Mouse (Mus musculus): Measurements from ENCODE around the gene Gm28048.
A peak's percentile ranks its signal among the peaks of the same experiment; 100 is the strongest.

Gm28048 gene

DNA sequence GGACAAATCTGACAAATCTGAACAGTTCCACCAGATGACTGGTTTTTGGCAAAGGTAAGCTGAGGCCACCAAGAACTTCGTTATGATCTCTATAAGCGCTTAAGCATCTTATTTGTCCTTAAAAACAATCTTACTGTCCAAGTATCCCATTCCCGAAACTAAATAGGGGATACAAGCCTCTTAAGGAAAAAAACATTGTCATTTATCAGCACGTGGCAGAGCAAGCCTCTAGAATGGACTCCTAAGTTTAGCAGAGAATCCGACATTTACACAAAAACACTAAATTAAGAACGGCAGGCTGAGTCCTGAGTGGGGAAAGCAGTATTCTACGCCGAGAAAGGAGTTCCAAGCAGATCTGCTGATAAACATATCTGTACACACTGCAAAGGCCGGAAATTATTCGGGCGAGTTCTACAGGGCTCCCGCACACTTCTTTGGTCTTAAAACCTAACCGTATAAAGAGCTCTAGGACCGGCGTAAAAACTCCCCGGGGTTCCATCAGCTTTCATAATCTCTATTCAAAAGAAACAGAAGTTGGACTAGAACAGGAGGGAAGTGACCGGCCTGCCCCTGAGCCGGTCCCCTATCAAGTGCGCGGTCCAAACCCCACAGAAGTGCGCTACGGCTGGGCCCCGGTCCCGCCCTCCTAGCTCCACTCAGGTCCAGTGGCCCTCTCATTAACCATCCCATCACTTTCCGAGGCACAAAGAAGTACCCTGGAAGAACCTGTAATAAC lies 124.0 kb downstream of the Gm28048 start:
- DNase-seq = peak; percentile 58

DNA sequence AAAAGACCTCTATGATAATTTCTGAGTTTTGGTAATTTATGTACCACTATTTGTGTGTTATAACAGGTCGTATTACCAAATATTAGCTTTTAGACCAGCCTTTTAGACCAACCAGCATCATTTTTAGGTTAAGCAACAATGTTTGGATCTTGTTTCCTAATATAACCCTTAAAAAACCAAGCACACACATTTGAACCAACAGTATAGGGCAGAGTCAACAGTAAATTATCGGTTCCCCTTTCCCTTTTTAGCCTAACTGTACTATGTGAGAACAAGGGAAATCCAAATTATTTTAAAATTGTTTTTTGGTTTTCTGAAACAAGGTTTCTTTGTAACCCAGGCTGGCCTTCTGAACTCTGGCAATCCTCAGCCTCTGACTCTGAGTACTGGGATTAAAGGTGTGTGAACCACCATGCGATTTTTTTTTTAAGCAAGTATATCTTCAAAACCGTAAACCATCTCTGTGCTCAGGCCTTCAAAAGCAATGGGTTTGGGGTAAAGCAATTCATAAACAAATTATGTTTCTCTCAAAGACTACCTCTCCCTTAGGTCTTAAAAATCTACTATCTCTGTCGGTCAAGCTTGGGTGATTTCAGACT lies 124.7 kb downstream of the Gm28048 start:
- DNase-seq = no peak

DNA sequence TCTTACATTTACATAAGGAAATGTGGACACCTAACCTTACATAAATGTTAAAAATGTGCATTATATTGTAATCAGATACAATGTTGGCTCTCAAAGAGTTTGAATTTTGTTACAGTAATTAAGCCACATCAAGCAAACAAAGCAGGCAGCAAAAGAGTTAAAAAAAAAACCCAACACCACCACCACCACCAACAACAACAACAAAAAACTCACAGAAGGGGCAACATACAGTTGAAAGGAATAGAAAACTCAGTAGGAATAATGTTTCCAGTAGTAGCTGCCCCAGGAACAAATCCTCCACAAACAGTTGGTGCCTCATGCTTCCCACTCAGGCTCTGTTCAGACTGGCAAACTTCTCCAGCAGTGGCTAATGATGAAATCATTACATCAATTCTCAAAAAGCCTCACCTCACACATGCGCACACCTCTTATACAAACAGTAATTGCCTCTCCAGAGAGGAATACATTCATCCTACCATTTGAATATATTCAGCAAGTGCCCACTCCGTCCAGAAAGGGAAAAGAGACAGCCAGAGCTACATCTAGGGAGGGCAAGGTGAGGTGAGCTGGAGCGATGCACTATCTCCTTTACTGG lies 125.4 kb downstream of the Gm28048 start:
- DNase-seq = no peak

DNA sequence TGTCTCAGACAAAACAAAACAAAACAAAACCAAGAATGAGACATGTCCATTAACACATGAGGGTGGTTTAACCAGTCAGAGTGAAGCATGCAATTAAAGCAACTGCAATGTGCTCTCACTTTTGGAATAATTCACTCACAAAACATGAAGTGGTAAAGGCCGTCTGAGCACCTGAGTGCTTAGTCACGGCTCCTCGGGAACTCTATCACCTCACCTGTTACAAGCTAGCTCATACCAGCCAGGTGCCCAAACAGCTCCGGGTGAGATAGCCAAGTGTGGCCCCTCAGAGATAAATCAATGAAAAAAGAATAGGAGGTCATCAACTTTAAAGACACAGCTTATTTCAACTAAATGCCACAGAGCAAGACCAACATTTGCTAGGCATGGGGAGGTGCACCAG lies 127.3 kb downstream of the Gm28048 start:
- no peak for DNase-seq

DNA sequence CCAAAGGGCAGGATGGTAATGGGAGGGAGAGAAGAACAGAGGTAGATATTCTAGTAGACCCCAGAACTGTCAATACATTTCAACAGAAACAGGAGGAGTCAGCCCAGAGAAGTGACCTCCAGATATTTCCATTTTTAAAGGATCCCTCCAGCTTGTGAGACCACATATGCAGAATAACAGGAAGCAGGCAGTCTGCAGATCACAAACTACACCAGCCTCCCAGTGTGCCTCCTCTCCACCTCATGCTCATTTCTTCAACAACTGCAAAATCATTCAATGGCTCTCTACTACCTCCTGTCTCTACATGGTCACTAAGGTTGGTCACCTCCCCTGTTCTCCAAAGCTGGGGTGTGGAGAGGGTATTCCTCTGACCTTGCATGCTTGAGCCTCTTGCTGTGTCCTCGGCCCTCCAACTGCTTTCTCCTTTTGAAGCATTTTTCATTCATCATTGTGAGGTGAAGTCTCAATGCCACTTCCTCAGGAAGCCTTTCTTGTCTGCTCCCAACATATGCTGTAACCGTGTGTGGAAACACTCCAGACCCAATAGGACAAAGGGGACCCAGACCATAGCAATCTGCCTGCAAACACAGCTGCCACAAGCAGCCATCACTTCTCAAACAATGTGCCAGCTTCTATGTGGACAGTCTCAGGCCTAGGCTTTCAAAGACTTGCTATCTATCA lies 128.3 kb downstream of the Gm28048 start:
- no peak for DNase-seq

DNA sequence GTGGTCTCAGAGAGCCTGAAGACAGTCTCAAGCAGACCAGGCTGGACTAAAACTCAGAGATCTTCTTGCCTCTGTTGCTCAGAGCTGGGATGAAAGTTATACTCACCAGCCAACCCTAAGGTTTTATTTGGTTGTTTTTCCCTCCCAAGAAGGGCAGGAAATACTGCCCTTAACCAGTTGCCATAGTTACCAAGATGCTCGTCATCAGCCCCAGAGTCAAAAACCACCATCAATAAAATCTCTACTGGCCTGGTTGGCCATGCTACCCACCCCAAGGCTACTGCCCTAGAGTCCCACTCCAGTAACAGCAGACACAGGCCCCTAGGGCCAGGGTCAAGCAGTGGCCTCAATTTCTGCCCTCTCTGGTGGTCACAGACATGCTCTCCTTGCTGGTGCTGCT lies 129.4 kb downstream of the Gm28048 start:
- no peak for DNase-seq

DNA sequence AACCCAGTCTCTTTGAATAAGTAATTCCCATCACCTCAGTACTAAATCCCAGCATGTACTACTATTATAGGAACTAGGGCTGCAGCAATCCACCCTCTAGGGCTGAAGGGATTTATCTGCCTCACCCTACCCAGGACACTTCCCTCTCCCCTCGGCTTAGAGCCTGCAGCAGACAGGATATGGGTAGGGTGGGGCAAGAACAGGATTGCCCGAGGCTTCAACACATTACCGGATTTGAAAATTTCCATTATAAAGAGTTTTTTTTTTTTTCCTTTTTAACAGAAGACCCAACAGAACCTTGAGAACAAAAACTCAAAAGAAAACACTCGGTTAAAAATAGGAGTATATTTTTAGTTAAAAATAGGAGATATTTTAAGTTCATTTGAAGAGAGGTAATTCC lies 130.5 kb downstream of the Gm28048 start:
- no peak for DNase-seq

DNA sequence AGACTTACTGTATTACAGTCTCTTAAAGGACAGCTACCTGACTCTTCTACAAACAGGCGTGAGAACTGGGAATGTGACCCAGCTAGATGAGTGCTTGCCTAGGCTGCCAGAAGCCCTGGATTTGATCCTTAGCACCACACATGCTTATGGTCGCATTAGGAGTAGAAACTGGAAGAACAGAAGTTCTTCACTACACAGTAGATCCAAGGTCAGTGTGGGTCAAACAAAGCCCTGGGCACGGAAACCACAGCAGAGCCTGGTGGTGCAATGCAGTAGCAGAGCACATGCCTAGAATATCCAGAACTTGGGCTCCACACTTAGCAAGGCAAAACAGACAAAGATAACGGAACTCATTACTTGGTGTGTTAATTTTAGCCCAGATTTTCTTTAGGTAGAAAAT lies 131.8 kb downstream of the Gm28048 start:
- DNase-seq = peak; percentile 55

DNA sequence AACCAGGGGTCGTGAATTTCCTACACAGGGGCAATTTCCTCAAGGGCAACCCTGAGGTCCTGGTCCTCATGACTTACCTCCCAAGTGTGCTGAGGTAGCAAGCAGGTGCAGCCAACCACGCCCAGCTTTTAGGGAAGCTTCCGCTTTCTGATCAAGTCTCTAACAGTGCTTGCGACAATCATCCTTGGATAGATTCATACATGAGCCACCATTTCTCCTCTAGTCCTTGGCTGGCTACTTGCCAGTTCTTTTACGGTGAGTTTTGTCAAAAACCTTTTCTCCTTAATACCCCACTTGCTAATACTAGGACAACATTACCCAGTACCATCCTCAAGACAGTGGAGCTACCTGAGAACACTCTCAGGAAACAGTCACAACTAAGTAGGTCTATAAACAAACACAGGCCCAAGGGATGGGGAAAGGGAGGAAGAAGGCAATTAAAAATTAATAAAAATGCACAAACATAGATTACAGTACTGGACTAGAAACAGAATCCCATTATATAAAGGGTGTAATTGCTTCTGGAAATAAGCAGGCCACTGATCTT lies 133.2 kb downstream of the Gm28048 start:
- no peak for DNase-seq

DNA sequence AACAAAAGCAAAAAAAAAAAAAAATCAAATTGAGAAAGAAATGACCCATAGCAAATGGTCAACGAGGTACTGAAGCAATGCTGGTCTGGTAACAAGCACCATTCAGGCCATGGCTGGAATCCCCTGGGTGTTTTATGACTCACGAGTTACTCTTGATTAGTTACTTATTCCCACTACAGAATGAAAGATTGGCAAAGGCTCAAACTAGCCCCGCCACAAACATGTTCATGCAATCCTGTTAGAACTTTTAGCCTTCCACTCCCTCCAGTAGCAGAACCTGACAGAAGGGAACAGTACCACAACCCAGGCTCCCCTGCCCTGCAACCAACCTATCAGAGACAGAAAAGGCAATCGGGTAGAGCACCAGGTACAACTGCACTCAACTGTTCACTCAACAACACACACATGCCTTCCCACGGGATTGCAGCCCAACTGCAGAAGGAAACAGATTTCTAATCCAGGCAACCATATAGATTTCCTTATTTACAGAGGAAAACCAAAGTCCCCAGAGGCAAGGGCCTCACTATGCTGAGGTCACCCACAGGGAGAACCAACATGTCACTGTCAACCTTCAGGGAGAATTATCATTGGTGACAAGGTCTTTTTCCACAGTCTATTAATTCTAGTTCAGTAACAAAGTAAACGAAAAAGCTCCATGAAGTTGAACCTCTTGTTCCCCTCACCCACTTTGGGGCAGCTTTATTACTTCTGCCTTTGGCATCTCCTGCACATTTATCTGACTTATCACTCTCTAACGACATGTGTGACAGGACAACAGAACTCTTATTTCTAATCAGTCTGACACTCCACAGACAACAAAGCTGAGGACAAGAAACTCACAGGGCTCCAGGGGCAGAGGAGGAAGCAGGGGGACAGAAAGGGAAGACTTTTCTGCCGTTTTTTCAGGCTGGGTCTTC lies 133.9 kb downstream of the Gm28048 start:
- DNase-seq = peak; percentile 71

DNA sequence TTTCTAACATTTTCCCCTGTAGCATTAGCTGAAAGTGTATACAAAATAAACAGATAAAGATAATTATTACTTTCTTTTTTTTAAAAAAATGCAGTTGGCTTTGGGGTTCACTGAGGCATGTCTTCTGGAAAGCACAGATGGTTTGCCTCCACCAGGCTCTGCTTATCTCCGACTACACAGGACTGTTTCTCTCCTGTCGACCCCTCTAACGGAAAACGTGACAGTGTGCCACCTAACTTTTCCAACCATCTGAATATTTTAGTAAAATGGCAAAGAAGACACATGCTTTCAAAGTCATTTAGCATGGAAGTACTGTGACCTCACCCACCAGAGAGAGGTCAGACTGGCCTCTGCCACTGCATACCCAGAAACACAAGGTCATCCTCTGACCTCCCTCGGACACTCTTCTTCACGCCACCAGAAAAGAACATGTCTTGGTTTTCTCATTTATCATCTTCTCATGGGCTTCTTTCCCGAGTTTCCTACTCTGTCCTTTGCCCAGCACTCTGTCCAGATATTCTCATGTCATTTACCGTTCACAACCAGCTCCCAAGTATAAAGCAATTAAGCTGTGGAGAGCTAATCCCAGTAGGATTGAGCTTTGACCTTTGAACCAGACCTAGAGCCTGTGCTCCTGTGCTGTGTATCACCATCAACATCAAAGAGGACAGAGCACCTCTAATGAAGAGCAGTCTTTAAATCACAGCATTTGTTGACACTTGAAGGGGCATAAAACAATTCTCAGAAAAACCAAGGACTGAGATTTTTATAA lies 134.7 kb downstream of the Gm28048 start:
- DNase-seq = no peak

DNA sequence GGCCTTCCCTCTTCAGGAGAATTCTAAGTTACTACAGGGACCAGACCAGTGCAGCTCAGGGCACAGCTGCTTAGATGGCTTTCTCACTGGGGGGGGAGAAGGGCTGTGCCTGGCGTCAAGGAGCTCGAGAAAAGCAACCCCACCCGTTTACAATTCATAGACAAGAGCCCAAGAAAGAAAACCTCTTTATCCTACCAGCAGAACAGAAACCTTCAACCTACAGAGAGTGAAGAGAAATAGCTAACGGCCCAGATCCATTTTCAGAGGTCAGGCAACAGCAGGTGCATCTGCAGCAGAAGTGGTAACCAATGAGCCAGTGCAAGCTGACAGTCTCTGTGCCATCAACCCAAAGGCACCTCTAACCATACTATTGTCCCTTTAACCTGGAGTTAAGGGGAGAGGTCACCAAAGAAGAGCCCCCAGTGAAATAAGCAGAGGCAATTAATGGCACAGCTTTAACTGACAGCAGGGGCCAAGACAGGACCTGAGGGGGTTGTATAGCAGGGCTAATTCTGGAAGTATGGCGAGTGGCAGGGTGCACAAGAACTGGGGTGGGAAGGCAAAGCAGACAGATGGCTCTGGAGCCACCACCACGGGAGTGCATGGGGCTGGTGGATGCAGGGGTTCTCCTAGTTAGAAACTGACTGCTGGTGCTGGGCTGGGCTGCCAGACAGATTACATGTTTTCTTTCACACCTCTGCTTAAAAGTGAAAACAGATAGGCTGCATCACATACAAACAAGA lies 135.6 kb downstream of the Gm28048 start:
- DNase-seq = no peak

DNA sequence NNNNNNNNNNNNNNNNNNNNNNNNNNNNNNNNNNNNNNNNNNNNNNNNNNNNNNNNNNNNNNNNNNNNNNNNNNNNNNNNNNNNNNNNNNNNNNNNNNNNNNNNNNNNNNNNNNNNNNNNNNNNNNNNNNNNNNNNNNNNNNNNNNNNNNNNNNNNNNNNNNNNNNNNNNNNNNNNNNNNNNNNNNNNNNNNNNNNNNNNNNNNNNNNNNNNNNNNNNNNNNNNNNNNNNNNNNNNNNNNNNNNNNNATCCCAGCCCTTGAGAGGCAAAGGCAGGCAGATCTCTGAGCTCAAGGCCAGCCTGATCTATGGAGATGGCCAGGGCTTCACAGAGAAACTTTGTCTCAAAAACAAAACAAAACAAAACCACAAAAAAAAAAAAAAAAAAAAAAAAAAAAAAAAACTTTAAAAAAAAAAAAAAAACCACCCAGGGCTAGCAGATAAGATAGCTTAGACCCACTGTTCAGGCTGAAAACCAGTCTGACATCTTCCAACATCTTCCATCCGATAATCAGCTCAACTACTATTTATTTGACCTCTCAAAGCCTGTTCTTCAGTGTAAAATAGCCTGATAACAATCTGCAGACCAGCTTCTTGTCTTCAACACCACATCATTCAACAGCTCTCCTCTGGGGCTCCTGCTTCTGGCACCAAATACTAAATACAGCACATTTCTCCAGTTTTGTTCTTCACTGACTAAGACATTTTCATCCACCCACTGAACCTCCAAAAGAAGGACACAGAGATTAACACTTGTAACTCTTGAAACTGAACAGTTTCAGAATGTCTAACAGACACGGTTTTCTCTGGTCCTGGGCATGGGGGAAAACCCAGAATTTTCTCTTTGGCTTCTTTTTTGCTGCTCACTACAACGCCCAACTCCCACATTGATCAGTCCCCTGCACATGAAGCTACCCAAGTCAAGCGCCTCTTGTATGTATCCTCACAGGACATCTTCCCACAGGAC lies 136.9 kb downstream of the Gm28048 start:
- no peak for DNase-seq

DNA sequence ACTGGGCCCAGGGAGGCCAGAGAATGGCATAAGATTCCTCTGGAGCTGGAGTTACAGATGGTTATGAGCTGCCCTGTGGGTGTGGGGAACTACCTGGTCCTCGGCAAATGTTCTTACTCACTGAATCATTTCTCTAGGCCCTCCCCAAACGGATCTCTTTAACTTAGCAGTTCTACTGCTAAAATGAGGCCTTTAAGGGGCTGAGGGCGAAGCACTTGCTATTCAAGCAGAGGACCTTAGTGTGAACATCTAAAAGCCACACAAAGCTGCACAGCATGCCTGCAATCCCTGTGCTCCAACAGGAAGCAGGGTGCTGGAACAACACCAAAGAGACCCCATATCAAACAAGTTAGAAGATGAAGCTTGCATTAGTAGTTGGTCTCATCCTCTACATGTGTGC lies 142.4 kb downstream of the Gm28048 start:
- DNase-seq = no peak

DNA sequence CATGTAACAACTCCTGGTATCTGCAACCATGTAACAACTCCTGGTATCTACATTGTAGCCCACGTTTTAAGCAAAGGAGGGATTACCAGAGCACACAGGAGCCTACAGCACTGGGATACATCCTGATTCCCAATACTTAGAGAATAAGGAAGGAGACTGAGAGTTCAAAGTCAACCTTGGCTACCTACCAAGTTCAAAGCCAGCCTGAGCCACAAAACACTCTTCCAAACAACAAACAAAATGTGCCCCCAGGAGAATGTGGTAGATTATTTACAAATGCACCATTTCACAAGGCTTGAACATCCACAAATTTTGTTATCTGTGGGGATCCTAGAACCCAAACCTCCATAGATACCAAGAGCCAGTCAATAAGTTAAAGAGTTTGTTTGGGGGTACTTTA lies 143.5 kb downstream of the Gm28048 start:
- no peak for DNase-seq

DNA sequence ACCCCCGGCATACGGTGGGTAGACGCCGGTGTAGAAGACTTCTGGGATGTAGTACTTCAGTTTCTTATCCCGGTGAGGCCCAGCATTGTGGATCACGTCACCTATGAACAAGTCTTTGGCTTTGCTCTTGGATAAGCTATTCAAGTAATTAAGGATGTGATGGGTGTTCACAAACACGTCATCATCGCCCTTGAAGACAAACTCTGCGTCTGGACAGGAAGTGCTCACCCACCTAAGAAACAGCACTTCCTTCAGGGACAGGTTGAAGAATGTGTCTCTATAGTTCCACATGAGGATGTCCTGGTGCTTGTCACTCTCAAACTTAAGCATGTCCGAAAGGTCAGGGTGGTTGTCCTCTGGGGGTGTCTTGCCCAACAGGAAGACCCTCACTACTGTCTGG lies 145.6 kb downstream of the Gm28048 start:
- no peak for DNase-seq

DNA sequence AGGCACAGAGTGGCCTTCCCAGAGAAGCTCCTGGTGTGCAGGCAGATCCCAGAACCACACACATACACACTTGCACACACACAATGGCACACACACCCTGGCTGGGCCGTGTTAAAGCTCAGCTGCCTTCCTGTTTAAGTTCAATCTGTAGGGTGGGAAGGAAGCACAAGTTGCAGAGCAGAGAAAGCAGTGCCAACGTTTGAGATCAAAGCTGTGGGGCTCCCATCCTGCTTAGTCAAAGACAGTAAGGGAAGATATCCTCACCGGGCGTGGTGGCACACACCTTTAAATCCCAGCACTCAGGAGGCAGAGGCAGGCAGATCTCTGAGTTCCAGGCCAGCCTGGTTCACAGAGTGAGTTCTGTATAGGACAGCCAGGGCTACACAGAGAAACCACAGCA lies 149.3 kb downstream of the Gm28048 start:
- DNase-seq = no peak

DNA sequence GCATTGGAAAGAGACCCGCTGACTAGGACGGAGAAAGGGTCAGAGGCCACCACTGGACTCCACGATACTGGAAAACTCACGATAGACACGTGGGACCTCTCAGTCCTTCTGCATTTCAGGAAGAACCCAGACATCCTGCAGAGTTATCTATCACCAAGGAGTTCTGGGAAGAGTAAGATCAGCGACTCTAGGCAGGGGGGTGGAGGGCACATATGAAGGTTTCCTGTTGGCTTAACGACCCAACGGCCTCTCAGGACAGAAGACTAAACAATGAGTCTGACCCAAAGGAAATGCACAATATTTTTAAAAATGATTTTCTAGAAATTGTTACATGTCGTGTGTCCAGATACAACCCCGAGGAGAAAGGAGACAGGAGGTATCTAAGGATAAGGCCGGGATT lies 150.0 kb downstream of the Gm28048 start:
- no peak for DNase-seq

DNA sequence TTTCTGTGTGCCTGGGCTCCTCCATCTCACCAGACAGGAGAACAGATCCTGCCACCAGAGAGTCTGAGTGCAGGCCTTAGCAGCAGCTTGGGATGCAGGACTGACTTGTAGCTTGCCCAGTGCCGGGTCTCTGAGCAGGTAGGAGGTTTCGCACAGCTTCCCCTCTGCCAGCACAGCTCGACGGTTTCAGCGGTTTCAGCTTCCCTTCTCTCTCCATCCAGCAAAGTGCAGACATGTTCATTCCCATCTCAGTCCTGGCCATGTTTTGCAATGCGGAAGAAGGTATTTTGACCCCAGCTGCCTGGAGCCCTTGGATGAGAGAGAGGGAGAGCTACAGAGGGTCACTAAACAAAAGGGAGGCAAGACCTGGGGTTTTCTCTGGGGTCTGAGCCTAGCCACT lies 151.2 kb downstream of the Gm28048 start:
- DNase-seq = no peak

DNA sequence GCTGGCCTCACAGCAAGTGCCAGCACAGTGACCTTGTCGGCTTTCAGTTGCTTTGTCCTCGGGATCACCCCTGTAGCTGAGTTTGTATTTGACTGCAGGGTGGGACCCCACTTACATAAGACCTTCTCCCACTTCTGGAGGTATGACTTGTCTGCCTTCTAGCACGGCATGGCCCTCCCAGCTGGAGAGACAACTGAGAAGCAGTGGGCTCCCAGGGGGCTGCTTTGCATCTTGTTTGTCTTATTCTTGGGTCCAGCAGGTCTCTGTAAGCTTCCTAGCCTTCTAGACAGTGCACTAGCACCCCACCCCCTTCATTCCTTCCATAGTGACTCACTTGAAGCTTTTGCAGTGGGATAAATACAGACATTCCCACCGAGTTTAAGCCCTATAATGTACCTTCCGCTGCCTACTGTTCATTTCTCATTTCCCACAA lies 151.7 kb downstream of the Gm28048 start:
- no peak for DNase-seq
